Mouse (Mus musculus) E14TG2a.4 (cell line): ENCODE measurements around the gene Megf8.

Experiments used
- H3K27me3 ChIP-seq: 2 replicates; pipeline ENCODE4 v1.6.1; 2014; ENCODE audit warnings: low read length, control low read depth; ENCODE audit not compliant: insufficient read depth
- H3K36me3 ChIP-seq: 2 replicates; pipeline ENCODE4 v1.6.1; 2014; ENCODE audit warnings: low read length, control low read depth; ENCODE audit not compliant: insufficient read depth
- H3K4me1 ChIP-seq: replicated peaks from 2 replicates; pipeline ENCODE4 v1.6.1; 2014; ENCODE audit warnings: low read depth, low read length, control low read depth
- H3K4me3 ChIP-seq: replicated peaks from 2 replicates; pipeline ENCODE4 v1.5.1; 2014; ENCODE audit warnings: mild to moderate bottlenecking, low read length
- H3K9me3 ChIP-seq: 2 replicates; pipeline ENCODE4 v1.6.1; 2014; ENCODE audit warnings: low read length, control low read depth
- CTCF ChIP-seq: conservative IDR thresholded peaks from 2 replicates; pipeline ENCODE4 v1.5.1; 2014; ENCODE audit warnings: low read length
- NANOG ChIP-seq: IDR thresholded peaks from 2 replicates; pipeline ENCODE4 v1.6.1; 2014; ENCODE audit warnings: borderline replicate concordance, low read length, mixed read lengths
- POU5F1 ChIP-seq: IDR thresholded peaks from 2 replicates; pipeline ENCODE4 v1.6.1; 2014; ENCODE audit warnings: low read length, borderline replicate concordance

Gene Megf8

GRCm38 (mm10) chr7:25303003-25303684 is 13.8 kb upstream of the Megf8 start:
- Histone ChIP-seq H3K4me1 (peaks cover 53% of the 10 kb centered on the region), H3K36me3 (peaks cover 17% of the 10 kb centered on the region; the same call in 1 of the 2 replicates), H3K4me3 (peak overlapping the region; percentile 30), H3K9me3 (no peaks in the 10 kb centered on the region), H3K27me3 (peaks cover 32% of the 10 kb centered on the region)
- TF ChIP-seq POU5F1 (no peak), NANOG (no peak), CTCF (no peak)

GRCm38 (mm10) chr7:25303685-25304006 is 13.3 kb upstream of the Megf8 start:
- peaks cover 37% of the 10 kb centered on the region for H3K27me3 ChIP-seq
- H3K9me3 ChIP-seq = no peaks in the 10 kb centered on the region
- H3K4me1 ChIP-seq = peaks cover 48% of the 10 kb centered on the region
- peak overlapping the region; percentile 30; the same call in 1 of the 2 replicates for H3K4me3 ChIP-seq
- H3K36me3 ChIP-seq = peaks cover 17% of the 10 kb centered on the region; the same call in 1 of the 2 replicates
- TF ChIP-seq CTCF (no peak), POU5F1 (no peak), NANOG (no peak)

- TF ChIP-seq CTCF (no peak), NANOG (no peak), POU5F1 (no peak)
- H3K27me3 ChIP-seq = peaks cover 42% of the 10 kb centered on the region
- H3K4me1 ChIP-seq = peaks cover 50% of the 10 kb centered on the region
- H3K9me3 ChIP-seq = no peaks in the 10 kb centered on the region
- peaks cover 17% of the 10 kb centered on the region; the same call in 1 of the 2 replicates for H3K36me3 ChIP-seq
- H3K4me3 ChIP-seq = peak overlapping the region; percentile 86
Measured at GRCm38 (mm10) chr7:25305481-25305880, 11.5 kb upstream of the Megf8 start.

GRCm38 (mm10) chr7:25305956-25306613 is 10.9 kb upstream of the Megf8 start, which contains the start of gene Tmem145:
Gene Tmem145, plus strand, starts transcription at chr7:25306106.
- H3K4me1 ChIP-seq = peaks cover 53% of the 10 kb centered on the region
- H3K36me3 ChIP-seq = peaks cover 17% of the 10 kb centered on the region; the same call in 1 of the 2 replicates
- peak within 1 kb of the TSS; percentile 86 for H3K4me3 ChIP-seq
- peaks cover 43% of the 10 kb centered on the region for H3K27me3 ChIP-seq
- no peaks in the 10 kb centered on the region for H3K9me3 ChIP-seq
- TF ChIP-seq CTCF (no peak), NANOG (no peak), POU5F1 (no peak)

GRCm38 (mm10) chr7:25306614-25306996 is 10.4 kb upstream of the Megf8 start:
- H3K36me3 ChIP-seq = peaks cover 18% of the 10 kb centered on the region; the same call in 1 of the 2 replicates
- TF ChIP-seq CTCF (no peak), NANOG (no peak), POU5F1 (no peak)
- H3K4me1 ChIP-seq = peaks cover 53% of the 10 kb centered on the region
- H3K4me3 ChIP-seq = no peak overlapping the region; the same call in 1 of the 2 replicates
- H3K9me3 ChIP-seq = no peaks in the 10 kb centered on the region
- peaks cover 43% of the 10 kb centered on the region for H3K27me3 ChIP-seq

- H3K4me3 ChIP-seq = no peak overlapping the region
- H3K27me3 ChIP-seq = peaks cover 51% of the 10 kb centered on the region
- H3K9me3 ChIP-seq = no peaks in the 10 kb centered on the region
- H3K36me3 ChIP-seq = peaks cover 18% of the 10 kb centered on the region; the same call in 1 of the 2 replicates
- no peak for TF ChIP-seq NANOG
- peaks cover 44% of the 10 kb centered on the region for H3K4me1 ChIP-seq
Measured at GRCm38 (mm10) chr7:25308702-25309318, 8.2 kb upstream of the Megf8 start.

- H3K27me3 ChIP-seq = peaks cover 53% of the 10 kb centered on the region
- TF ChIP-seq NANOG = no peak
- TF ChIP-seq CTCF = no peak
- TF ChIP-seq POU5F1 = no peak
- no peaks in the 10 kb centered on the region for H3K9me3 ChIP-seq
Measured at GRCm38 (mm10) chr7:25309425-25309824, 7.5 kb upstream of the Megf8 start.

GRCm38 (mm10) chr7:25311193-25311592 is 5.8 kb upstream of the Megf8 start:
- TF ChIP-seq CTCF (no peak), POU5F1 (no peak), NANOG (no peak)
- Histone ChIP-seq H3K4me1 (peaks cover 41% of the 10 kb centered on the region), H3K36me3 (peaks cover 18% of the 10 kb centered on the region; the same call in 1 of the 2 replicates), H3K4me3 (no peak overlapping the region), H3K27me3 (peaks cover 59% of the 10 kb centered on the region), H3K9me3 (no peaks in the 10 kb centered on the region)

More at GRCm38 (mm10) chr7:25309425-25309824, 7.5 kb upstream of the Megf8 start:
- H3K36me3 ChIP-seq = peaks cover 18% of the 10 kb centered on the region; the same call in 1 of the 2 replicates
- H3K4me3 ChIP-seq = no peak overlapping the region
- H3K4me1 ChIP-seq = peaks cover 44% of the 10 kb centered on the region
